Mouse (Mus musculus) heart, postnatal 14 days (tissue): ENCODE measurements around the gene Rtp3. TPM values are rescaled to one million over a fixed set of nuclear protein-coding genes. Genes with fewer than 3 reads are reported as not detected.

Experiments
- DNase-seq, 2 experiments: peaks; one replicate each; pipeline ENCODE4 v3.0.0; 2021 to 2022
- intact Hi-C: fragments of 180-260 bp; cut with DNase I; formaldehyde crosslinking; loops from one replicate; pipeline ENCODE4 v1.15.1; 2025
- total RNA-seq, 2 experiments: library from RNA; stranded (reverse); gene quantifications; 2 replicates each; pipeline ENCODE4 v1.2.3; 2021

Gene Rtp3
- total RNA-seq, 2 experiments from 2014 or later, result 3.0 to 5.2 TPM

DNA sequence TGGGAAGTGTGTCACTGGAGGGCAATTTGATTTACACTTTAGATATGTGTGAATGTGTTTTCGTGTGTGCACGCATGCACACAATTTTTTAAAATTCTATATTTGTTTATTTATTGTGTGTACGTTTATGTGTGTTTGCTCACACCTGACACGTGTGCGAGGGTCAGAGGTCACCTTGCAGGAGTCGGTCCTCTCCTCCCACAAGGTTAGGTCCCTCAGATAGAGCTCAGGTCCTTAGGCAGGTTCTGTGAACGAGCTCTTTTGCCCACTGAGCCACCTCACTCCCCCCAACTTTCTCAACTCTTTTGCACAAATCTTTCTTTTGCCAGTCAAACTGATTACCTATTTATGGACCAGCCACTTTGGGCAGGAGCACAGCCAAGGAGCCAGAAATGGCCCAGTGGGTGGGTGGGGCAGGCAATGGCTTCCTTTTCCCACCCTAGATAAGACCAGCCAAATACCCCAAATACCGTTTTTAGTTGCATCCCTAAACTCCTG is 41.5 kb downstream of the Rtp3 start:
- intact Hi-C loops, result no loop called here

DNA sequence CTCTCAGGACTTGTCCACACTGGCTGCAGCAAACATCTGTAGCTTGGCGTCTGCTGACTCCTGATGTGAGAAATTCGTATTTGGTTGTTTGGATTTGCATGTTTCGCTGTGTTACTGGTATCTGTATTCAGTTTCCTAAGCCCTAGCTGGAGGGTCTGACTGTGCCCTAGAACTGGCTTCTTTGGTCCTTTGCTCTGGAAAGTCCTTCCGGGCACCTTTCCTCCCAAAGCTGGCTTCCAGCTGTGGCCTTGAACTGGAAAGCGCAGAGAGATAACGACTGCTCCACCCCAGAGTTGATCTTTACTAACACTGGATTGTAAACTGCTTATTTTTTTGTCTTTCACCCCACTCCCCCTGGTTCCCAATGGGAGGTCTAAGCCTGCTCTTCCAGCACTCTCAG is 42.5 kb downstream of the Rtp3 start:
- no peak for DNase-seq
- intact Hi-C loops, result no loop called here

More for the DNA sequence above, 41.5 kb downstream of the Rtp3 start:
- no peak for DNase-seq

DNA sequence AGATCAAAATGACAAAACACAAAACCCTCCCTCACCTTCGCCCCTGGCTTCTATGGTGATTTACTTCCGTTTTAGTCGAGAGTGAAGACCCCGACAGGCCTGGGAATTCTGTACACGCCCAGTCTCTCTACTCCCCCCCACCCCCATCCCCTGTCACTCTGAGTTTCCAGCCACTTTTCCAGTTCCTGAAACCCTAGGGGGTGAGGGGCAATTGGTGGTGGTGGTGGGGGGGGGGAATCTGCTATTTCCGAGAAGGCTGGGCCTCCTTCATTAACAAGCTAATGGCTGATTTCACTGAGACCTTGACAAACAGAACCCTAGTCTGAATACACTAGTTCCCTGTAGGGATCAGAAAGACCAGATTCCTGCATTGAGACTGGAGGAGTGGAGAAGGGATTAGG is 43.1 kb downstream of the Rtp3 start:
- no peak for DNase-seq
- intact Hi-C loops, result no loop called here

DNA sequence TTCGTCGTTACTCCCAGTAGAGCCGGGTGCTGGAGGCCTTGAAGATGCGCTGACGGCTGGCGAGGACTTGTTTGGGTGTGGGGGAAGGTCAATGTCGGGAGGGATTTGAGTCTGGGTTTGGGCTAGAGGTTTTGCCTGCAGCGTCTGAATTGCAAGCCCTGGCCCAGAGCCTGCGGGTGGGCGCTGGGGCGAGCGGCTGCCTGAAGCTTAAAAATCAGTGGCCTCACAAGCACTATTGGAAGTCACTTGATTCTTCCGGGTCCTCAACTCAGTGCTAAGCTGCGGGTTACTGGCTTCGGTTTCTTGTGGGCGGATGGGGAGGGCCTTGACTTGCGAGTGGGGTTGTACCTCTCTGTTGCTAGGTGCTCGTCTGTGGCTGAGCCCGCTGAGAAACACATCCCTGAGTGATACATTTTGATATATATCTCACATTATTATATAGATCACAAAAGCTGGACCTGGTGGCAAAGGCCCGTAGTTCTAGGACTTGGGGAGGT is 43.8 kb downstream of the Rtp3 start:
- DNase-seq, result no peak
- intact Hi-C loops, result no loop called here

DNA sequence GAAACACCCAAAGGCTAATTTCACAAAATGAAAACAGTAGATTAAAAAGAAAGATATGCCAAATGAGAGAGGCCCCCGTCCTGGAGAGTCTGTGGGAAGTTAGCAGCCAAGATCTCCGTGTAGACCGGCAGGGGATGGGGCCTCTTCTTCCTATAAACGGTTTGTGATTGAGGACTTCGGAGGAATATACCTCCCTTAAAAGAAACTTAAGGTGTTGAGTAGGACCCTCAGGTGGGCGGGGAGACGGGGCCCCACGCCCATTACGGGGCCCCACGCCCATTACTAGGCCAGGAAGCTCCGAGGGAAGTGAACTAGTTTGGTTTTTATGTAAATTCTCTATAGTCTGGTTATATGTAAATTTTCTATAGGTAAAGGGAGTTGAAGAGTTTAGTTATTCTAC is 44.5 kb downstream of the Rtp3 start, which contains the start of gene Tdgf1:
Tdgf1 (minus strand) TSS at position 233 of the 400 bp plus-strand sequence.
- intact Hi-C loops, result no loop called here
- no peak for DNase-seq

DNA sequence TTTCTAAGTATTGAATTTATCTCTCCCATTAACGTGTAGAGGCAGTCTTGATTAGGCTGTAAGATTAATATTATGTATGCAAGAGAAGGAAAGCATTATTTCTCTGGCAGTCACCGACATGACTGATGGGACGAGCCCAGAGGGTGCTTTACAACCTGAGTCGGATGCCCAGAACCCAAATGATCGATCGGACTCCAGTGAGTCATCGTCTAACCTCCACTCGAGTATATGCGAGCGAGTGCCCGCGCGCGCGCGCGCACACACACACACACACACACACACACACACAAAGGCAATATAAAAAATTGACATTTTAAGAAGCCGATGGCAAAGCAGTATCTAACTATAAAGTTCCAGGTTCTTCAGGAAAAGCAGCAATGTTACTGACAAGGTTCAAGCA is 45.0 kb downstream of the Rtp3 start:
- intact Hi-C loops, result no loop called here
- DNase-seq, result no peak

DNA sequence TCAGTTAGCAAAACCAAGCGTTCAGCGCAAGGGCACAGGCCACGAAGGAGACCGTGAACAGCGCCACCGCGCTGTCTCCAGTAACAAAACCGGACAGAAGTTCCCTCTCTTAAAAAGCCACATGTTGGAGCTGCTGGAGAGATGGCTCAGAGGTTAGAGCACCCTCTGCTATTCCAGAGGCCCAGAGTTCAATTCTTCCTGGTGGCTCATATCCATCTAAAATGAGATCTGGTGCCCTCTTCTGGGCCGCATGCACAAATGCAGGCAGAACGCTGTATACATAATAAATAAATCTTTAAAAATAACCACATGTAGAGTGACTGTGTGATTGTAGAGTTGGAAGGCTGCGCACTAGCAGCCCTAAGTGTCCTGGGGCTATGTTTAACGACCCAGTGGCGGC is 46.1 kb downstream of the Rtp3 start:
- intact Hi-C loops, result loop anchor here (5.0 kb wide), 1 partner anchor 82 kb away; no protein-coding TSS in a partner anchor
- DNase-seq, result peak; percentile 23 to 46

DNA sequence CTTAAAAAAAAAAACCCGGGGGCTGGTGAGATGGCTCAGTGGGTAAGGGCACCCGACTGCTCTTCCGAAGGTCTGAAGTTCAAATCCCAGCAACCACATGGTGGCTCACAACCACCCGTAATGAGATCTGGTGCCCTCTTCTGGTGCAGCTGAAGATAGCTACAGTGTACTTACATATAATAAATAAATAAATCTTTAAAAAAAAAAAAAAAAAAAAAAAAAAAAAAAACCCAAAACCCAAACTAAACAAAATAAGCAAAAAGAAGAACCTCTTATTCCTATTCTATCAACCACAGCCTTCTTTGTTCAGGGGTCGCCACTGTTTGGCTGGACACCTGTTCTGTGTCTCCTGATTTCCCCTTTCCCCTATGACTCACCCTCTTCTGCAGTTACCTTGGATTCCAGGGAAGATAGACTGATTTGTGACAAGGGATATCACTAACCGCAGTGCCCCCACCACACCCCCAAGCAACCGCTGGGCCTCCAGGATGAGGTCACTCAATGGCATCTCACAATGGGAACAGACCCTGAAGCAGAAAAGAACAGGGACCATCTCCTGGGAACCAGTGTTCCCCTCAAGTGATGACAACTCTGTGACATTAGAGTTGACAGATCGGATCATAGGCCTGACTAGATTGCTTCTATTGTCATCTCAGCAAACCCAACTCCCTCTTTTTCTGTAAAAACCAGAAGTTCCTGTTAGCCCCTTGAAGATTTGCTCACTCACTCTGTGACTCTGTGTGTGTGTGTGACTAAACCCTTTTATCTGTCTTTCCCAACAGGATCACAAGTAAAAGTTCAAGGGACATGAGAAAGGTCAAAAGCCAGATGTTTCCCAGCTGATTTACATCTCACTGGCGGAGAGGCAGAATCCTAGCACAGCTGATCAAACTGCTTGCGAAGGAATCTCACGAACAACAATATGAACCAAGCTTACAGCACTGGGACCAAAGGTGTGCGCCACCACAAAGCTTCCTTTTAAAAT is 52.6 kb downstream of the Rtp3 start:
- intact Hi-C loops, result no loop called here
- no peak for DNase-seq

DNA sequence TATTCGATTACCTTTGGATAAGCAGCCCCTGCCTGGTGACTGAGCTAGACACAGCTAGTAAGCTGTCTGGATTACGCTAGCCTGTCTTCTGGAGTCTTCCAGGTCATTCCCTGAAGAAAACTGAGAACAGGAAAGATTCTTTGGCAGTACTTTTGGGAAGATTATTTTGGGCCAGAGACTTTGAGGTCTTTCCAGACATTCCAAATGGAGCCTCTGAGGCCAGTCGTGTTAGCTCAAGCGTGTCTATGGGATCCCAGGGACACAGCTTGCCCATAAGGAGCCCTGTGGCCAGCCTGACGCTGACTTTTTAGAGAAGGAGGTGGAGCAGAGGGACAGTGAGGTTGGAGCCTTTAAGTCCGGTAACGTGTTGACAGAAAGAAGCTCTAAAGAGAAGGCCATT is 54.4 kb downstream of the Rtp3 start:
- intact Hi-C loops, result no loop called here
- DNase-seq, result no peak

Other genes with a start within 250 kb of the Rtp3 start
- gene Myl3, start 248.7 kb downstream of the Rtp3 start, total RNA-seq, result over 10,000 TPM; 11,266 to 12,112 TPM
- 1 to 10 TPM; 9.1 TPM for gene Pth1r, start 243.4 kb downstream of the Rtp3 start, total RNA-seq
- gene Prss42, start 192.4 kb downstream of the Rtp3 start, total RNA-seq, result not detected
- gene Prss44, start 176.6 kb downstream of the Rtp3 start, total RNA-seq, result not detected
- not detected for gene Prss43, start 163.9 kb downstream of the Rtp3 start, total RNA-seq
- gene Prss45, start 156.0 kb downstream of the Rtp3 start, total RNA-seq, result not detected
- gene Prss46, start 146.1 kb downstream of the Rtp3 start, total RNA-seq, result not detected
- gene Prss50, start 132.6 kb downstream of the Rtp3 start, total RNA-seq, result not detected
- gene Als2cl, start 110.7 kb downstream of the Rtp3 start, total RNA-seq, result 10 to 100 TPM; 20.1 to 22.9 TPM
- 1 to 10 TPM; 1.3 to 3.2 TPM for gene Tmie, start 110.5 kb downstream of the Rtp3 start, total RNA-seq
- gene Fam240a, start 73.7 kb downstream of the Rtp3 start, total RNA-seq, result not detected
- gene Tdgf1, start 44.4 kb downstream of the Rtp3 start, total RNA-seq, result under 1 TPM in 1 of 2 experiments, not detected in 1; 0.10 TPM
- 10 to 100 TPM; 68.5 to 71.5 TPM for gene Lrrc2, start 39.0 kb downstream of the Rtp3 start, total RNA-seq
- gene Ltf, start 28.7 kb upstream of the Rtp3 start, total RNA-seq, result 1 to 10 TPM; 1.6 to 1.8 TPM
- 10 to 100 TPM in 1 of 2 experiments, 1 to 10 TPM in 1; 9.7 to 10.5 TPM for gene Ccrl2, start 66.9 kb upstream of the Rtp3 start, total RNA-seq
- gene Lrrfip2, start 127.0 kb upstream of the Rtp3 start, total RNA-seq, result 10 to 100 TPM; 85.8 to 86.9 TPM